Mouse (Mus musculus): ENCODE measurements at regions not wholly inside any gene's neighbourhood (a gene's known extent, or its start where the extent isn't known, plus 50 kb on each side); places are given as distances from the start of the nearest gene placed in this dataset.

- DNase-seq, result no peak
Observed at GRCm38 (mm10) chr16:30736662-30737326, 137.3 kb downstream of the Fam43a start.

- no peak for DNase-seq
Observed at GRCm38 (mm10) chr16:30737524-30737923, 138.0 kb downstream of the Fam43a start.

GRCm38 (mm10) chr16:30739651-30740050 is 140.1 kb downstream of the Fam43a start:
- no peak for DNase-seq

- no peak for DNase-seq
Observed at GRCm38 (mm10) chr16:30741192-30741591, 141.7 kb downstream of the Fam43a start.

GRCm38 (mm10) chr16:30742474-30742873 is 143.0 kb downstream of the Fam43a start:
- DNase-seq, result no peak

- no peak for DNase-seq
Observed at GRCm38 (mm10) chr16:30743566-30743965, 144.0 kb downstream of the Fam43a start.

GRCm38 (mm10) chr16:30744237-30744636 is 144.7 kb downstream of the Fam43a start:
- no peak for DNase-seq

GRCm38 (mm10) chr16:30745598-30746181 is 146.2 kb downstream of the Fam43a start:
- DNase-seq, result peak; percentile 42

GRCm38 (mm10) chr16:30746211-30746610 is 146.7 kb downstream of the Fam43a start:
- no peak for DNase-seq

- DNase-seq, result peak; percentile 38
Observed at GRCm38 (mm10) chr16:30749841-30750240, 150.3 kb downstream of the Fam43a start.

- no peak for DNase-seq
Observed at GRCm38 (mm10) chr16:30755771-30756170, 156.2 kb downstream of the Fam43a start.

GRCm38 (mm10) chr16:30756678-30757077 is 157.2 kb downstream of the Fam43a start:
- DNase-seq, result no peak

- DNase-seq, result no peak
Observed at GRCm38 (mm10) chr16:30757556-30757955, 158.0 kb downstream of the Fam43a start.

GRCm38 (mm10) chr16:30758041-30758440 is 158.5 kb downstream of the Fam43a start:
- DNase-seq, result no peak

- DNase-seq, result no peak
Observed at GRCm38 (mm10) chr16:30759503-30759902, 160.0 kb downstream of the Fam43a start.

GRCm38 (mm10) chr16:30761201-30761710 is 161.7 kb downstream of the Fam43a start:
- no peak for DNase-seq

- DNase-seq, result no peak
Observed at GRCm38 (mm10) chr16:30762898-30763595, 163.5 kb downstream of the Fam43a start.

GRCm38 (mm10) chr16:30765591-30765990 is 166.1 kb downstream of the Fam43a start:
- DNase-seq, result no peak

- DNase-seq, result no peak
Observed at GRCm38 (mm10) chr16:30769007-30769442, 169.5 kb downstream of the Fam43a start.

- DNase-seq, result no peak
Observed at GRCm38 (mm10) chr16:30769467-30769866, 169.9 kb downstream of the Fam43a start.

GRCm38 (mm10) chr16:30772802-30773201 is 173.3 kb downstream of the Fam43a start:
- no peak for DNase-seq

GRCm38 (mm10) chr16:30774951-30775661 is 175.6 kb downstream of the Fam43a start:
- DNase-seq, result peak; percentile 37

Data from cerebellum, adult 11-12 months (tissue).